Mouse (Mus musculus): ENCODE measurements around the gene Hmcn1. TPM values are rescaled to one million over a fixed set of nuclear protein-coding genes. Genes with fewer than 3 reads are reported as not detected.
A peak's percentile ranks its signal among the peaks of the same experiment; 100 is the strongest.

Gene Hmcn1
- polyA plus RNA-seq, 2 experiments, result 35.3 to 80.4 TPM

DNA sequence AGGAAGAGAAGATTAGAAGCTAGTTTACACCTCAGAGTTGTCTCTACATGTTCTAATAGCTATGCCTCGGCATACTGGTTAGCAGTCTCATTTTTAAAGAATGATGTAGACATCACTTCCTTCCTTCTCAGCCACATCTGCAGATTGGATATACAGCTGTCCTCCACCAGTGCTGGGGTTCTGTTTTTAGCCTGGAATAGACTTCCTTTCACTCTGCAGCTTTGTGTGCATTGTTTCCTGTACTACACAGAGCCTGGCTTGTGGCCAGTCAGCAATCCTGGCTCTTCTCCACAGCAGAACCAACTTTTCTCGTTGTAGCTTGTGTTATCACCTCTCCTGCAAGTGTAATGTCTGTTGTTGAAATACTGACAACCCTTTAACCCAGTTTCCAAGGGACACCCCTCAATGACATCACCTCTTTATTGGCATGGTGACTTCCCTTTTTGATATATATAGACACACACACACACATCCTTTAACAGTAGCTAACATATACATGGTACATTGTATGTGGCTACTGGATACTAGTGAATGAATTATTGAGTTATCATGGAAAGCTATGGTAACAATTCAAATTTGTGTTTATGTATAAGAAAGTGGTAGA, 233.7 kb downstream of the Hmcn1 start:
- H3K4me3 ChIP-seq (replicated peaks; ENCODE audit: low read length), result no peak overlapping the region
- H3K36me3 ChIP-seq (ENCODE audit: control insufficient read depth, insufficient read depth, low read length), result peaks cover 17% of the 10 kb centered on the region; the same call in 1 of the 2 replicates
- 0 out of 2 replicates have a peak, but pooled peaks cover 3% of the 10 kb centered on the region for H3K4me1 ChIP-seq (ENCODE audit: control insufficient read depth, insufficient read depth, low read length)
- TF ChIP-seq POLR2A (IDR thresholded peaks at IDR 0.05; ENCODE audit: borderline replicate concordance, extremely low read depth, insufficient read depth, insufficient read length), result no peak
- 39% methylated on average over 2 of the region's 2 CpGs for WGBS
- no peak overlapping the region for H3K27ac ChIP-seq (replicated peaks; ENCODE audit: low read depth, low read length)
- peak; percentile 37; the same call in 1 of the 2 replicates for ATAC-seq (ENCODE audit: low FRiP score, low read depth)
- H3K9ac ChIP-seq (ENCODE audit: low read depth, low read length, severe bottlenecking), result no peak overlapping the region
- no peaks in the 10 kb centered on the region for H3K9me3 ChIP-seq (ENCODE audit: control insufficient read depth, low read length)
- no peak overlapping the region for H3K4me2 ChIP-seq (replicated peaks; ENCODE audit: low read depth, low read length, severe bottlenecking)
- peak; percentile 68 for DNase-seq (ENCODE audit: low spot score)
- H3K27me3 ChIP-seq (ENCODE audit: control insufficient read depth, insufficient read depth, low read length), result no peaks in the 10 kb centered on the region

DNA sequence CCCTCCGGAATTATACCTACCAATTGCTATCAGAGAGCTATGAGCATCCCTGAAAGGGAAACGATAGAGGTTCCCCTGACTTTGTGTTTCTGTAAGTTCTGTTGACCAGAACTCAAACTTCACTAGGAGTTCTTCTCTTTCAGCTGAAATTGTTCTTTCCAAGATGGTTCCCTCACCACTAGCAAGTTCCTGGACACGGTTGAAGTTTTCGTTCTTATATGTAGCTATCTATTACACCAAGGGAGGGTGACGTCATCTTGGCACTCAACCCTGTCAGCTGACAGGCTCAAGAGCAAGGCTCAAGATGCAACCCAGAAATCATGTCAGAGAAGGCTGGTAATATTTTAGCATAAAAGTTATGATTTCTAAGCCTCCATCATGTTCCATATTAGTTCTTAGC, 239.3 kb downstream of the Hmcn1 start:
- Histone ChIP-seq H3K4me2 (replicated peaks; ENCODE audit: low read depth, low read length, severe bottlenecking) (no peak overlapping the region), H3K27me3 (ENCODE audit: control insufficient read depth, insufficient read depth, low read length) (no peaks in the 10 kb centered on the region), H3K36me3 (ENCODE audit: control insufficient read depth, insufficient read depth, low read length) (peaks cover 27% of the 10 kb centered on the region), H3K9ac (ENCODE audit: low read depth, low read length, severe bottlenecking) (no peak overlapping the region), H3K4me1 (ENCODE audit: control insufficient read depth, insufficient read depth, low read length) (no peaks in the 10 kb centered on the region), H3K9me3 (ENCODE audit: control insufficient read depth, low read length) (no peaks in the 10 kb centered on the region), H3K4me3 (replicated peaks; ENCODE audit: low read length) (no peak overlapping the region), H3K27ac (replicated peaks; ENCODE audit: low read depth, low read length) (no peak overlapping the region)
- no peak for TF ChIP-seq POLR2A (IDR thresholded peaks at IDR 0.05; ENCODE audit: borderline replicate concordance, extremely low read depth, insufficient read depth, insufficient read length)
- 92% methylated on average over 5 of the region's 5 CpGs for WGBS
- ATAC-seq (ENCODE audit: low FRiP score, low read depth) (no peak), DNase-seq (ENCODE audit: low spot score) (no peak)

DNA sequence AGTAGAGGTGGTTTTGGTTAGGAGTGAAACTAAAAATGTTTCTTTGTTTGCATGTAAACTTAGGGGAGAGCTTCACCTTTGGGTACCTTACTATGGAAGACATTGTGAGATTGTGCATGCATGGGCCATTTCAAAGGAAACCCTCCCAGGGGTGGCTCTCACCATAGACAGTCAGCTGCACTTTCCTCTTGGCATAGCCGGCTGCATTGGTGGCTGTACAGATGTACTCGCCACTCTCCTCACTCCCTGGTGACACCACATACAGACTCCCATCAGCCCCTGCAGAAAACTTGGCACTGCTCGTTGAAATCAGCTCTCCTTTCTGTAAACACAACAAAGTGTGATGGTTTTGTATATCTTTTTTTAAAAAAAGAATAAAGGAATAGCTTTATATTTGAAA, 244.5 kb downstream of the Hmcn1 start:
- Histone ChIP-seq H3K4me3 (replicated peaks; ENCODE audit: low read length) (no peak overlapping the region), H3K27ac (replicated peaks; ENCODE audit: low read depth, low read length) (no peak overlapping the region), H3K4me2 (replicated peaks; ENCODE audit: low read depth, low read length, severe bottlenecking) (no peak overlapping the region), H3K9ac (ENCODE audit: low read depth, low read length, severe bottlenecking) (no peak overlapping the region), H3K4me1 (ENCODE audit: control insufficient read depth, insufficient read depth, low read length) (0 out of 2 replicates have a peak, but pooled peaks cover 4% of the 10 kb centered on the region), H3K9me3 (ENCODE audit: control insufficient read depth, low read length) (no peaks in the 10 kb centered on the region), H3K36me3 (ENCODE audit: control insufficient read depth, insufficient read depth, low read length) (peaks cover 20% of the 10 kb centered on the region), H3K27me3 (ENCODE audit: control insufficient read depth, insufficient read depth, low read length) (no peaks in the 10 kb centered on the region)
- WGBS, result 86% methylated on average over 3 of the region's 3 CpGs
- TF ChIP-seq POLR2A (IDR thresholded peaks at IDR 0.05; ENCODE audit: borderline replicate concordance, extremely low read depth, insufficient read depth, insufficient read length), result no peak
- DNase-seq (ENCODE audit: low spot score) (no peak), ATAC-seq (ENCODE audit: low FRiP score, low read depth) (no peak)

GRCm38 (mm10) chr1:150747771-150748170, 245.5 kb downstream of the Hmcn1 start:
- ATAC-seq (ENCODE audit: low FRiP score, low read depth), result peak; percentile 60; the same call in 1 of the 2 replicates
- Histone ChIP-seq H3K9me3 (ENCODE audit: control insufficient read depth, low read length) (no peaks in the 10 kb centered on the region), H3K4me1 (ENCODE audit: control insufficient read depth, insufficient read depth, low read length) (0 out of 2 replicates have a peak, but pooled peaks cover 8% of the 10 kb centered on the region), H3K9ac (ENCODE audit: low read depth, low read length, severe bottlenecking) (no peak overlapping the region), H3K4me2 (replicated peaks; ENCODE audit: low read depth, low read length, severe bottlenecking) (no peak overlapping the region), H3K36me3 (ENCODE audit: control insufficient read depth, insufficient read depth, low read length) (peaks cover 20% of the 10 kb centered on the region), H3K27ac (replicated peaks; ENCODE audit: low read depth, low read length) (no peak overlapping the region), H3K27me3 (ENCODE audit: control insufficient read depth, insufficient read depth, low read length) (no peaks in the 10 kb centered on the region), H3K4me3 (replicated peaks; ENCODE audit: low read length) (no peak overlapping the region)
- no peak for TF ChIP-seq POLR2A (IDR thresholded peaks at IDR 0.05; ENCODE audit: borderline replicate concordance, extremely low read depth, insufficient read depth, insufficient read length)
- 38% methylated on average over 4 of the region's 4 CpGs for WGBS
- DNase-seq (ENCODE audit: low spot score), result no peak

DNA sequence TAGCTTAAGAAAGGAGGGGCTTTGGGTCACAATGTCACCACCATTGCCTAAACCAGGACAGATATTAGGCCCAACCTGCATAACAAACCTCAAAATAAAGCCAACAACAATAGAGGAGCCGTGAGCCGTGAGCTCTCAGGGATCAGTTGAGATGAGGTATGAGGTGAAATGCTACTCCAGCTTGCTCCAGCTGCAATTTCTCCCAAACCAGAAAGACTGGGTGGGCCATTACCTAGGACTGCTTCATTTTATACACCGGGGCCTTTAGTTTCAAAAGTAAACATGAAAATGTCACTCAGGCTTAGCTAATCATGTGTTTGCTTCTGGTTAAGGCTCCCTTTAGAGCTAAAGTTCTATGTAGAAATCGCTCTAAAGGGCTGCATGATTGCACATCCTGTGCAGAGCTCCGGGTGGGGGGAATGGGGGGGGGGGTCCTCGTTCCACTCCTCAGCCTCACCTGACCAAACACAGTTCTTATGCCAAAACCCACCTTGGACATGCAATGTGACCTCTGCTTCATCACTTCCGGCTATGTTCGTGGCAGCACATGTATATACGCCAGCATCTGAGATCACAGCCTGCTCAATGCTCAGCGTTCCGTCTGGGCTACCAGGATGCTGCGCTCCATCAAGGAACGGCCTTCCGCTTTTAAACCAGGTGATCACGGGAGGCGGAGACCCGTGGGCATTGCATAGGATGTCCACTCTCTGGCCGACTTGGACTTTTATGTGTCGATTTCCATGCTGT, 250.0 kb downstream of the Hmcn1 start:
- peaks cover 28% of the 10 kb centered on the region for H3K36me3 ChIP-seq (ENCODE audit: control insufficient read depth, insufficient read depth, low read length)
- 68% methylated on average over 19 of the region's 19 CpGs for WGBS
- no peak for TF ChIP-seq POLR2A (IDR thresholded peaks at IDR 0.05; ENCODE audit: borderline replicate concordance, extremely low read depth, insufficient read depth, insufficient read length)
- H3K9me3 ChIP-seq (ENCODE audit: control insufficient read depth, low read length), result no peaks in the 10 kb centered on the region
- no peak overlapping the region for H3K4me3 ChIP-seq (replicated peaks; ENCODE audit: low read length)
- H3K4me2 ChIP-seq (replicated peaks; ENCODE audit: low read depth, low read length, severe bottlenecking), result no peak overlapping the region
- no peaks in the 10 kb centered on the region for H3K27me3 ChIP-seq (ENCODE audit: control insufficient read depth, insufficient read depth, low read length)
- no peak overlapping the region for H3K9ac ChIP-seq (ENCODE audit: low read depth, low read length, severe bottlenecking)
- peak; percentile 35 for DNase-seq (ENCODE audit: low spot score)
- ATAC-seq (ENCODE audit: low FRiP score, low read depth), result peak; percentile 67
- H3K4me1 ChIP-seq (ENCODE audit: control insufficient read depth, insufficient read depth, low read length), result 0 out of 2 replicates have a peak, but pooled peaks cover 8% of the 10 kb centered on the region
- no peak overlapping the region for H3K27ac ChIP-seq (replicated peaks; ENCODE audit: low read depth, low read length)
